ENCODE assay signal across 12 mouse cellular contexts in the genomic region with DNA sequence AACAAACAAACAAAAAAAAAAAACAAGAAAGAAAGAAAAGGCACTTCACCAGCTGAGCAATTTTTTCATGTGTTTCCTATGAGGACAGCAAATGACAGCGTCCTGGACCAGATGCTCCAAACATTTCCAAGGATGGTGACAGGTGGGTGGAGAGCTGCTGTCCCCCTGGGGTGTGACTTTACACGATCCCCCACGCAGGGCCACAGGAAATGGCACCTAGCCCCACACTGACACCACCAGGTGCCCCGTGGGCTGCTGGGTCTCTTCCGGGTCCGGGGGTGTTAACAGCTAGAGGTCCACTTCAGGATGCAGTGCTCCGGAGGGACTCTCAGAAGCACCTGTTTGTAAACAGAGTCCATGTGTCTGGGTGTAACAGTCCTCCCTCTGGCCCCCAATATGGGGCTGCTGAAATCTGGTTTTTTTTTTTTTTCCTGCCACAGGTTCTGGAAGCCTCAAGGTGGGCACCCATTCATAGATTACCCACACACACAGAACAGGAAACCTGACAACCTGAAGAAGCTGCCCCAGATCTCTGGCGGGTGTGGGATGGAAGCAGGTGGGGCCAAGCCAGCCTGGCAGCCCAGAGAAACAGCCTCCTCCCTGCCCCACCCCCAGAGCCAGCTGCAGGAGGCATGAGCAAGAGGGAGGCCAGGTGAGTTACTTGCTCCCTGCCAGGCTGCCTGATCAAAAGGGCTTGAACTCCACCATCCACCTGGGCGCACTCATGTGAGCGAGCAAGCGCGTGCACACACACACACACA. TPM values are rescaled to one million over a fixed set of nuclear protein-coding genes. Genes with fewer than 3 reads are reported as not detected.
A peak's percentile ranks its signal among the peaks of the same experiment; 100 is the strongest.
DNase-seq lines count a peak whose midpoint lies in the region; ATAC-seq and TF ChIP-seq lines count a peak whose summit lies in the region.
"Had no signal": no experiment of that assay in that cellular context is flagged by ENCODE, and none has a peak within 500 bp of the region (broad histone marks: within the 10 kb centered on the region; RNA-seq: fewer than 3 reads in every experiment).

No protein-coding gene starts in this region.

- WGBS in intestine, embryonic 16.5 days = 42% methylated on average over 12 of the region's 12 CpGs
- 45% methylated on average over 12 of the region's 12 CpGs for WGBS in intestine, embryonic 15.5 days
- 33% methylated on average over 12 of the region's 12 CpGs for WGBS in lung, postnatal 0 days
- 57% methylated on average over 8 of the region's 12 CpGs for WGBS in forebrain, embryonic 10.5 days

- peak; percentile 72 for DNase-seq in right cerebral cortex, postnatal 25 days
- no peak for DNase-seq in right cerebral cortex, postnatal 14 days
- no peak for DNase-seq in lung, postnatal 0 days (ENCODE audit: low spot score)
- peak; percentile 85 for DNase-seq in thymus, postnatal 4 days
- no peak for DNase-seq in forebrain, embryonic 10.5 days (ENCODE audit: extremely low spot score, low spot score)
- DNase-seq in adrenal gland, postnatal 10 days = no peak
- DNase-seq: adrenal gland, adult 2 months; retina, postnatal 1 day had no signal

- no peaks in the 10 kb centered on the region for H3K9me3 ChIP-seq in intestine, embryonic 16.5 days (ENCODE audit: control insufficient read depth, low read length)
- H3K9me3 ChIP-seq in intestine, embryonic 15.5 days = no peaks in the 10 kb centered on the region
- no peaks in the 10 kb centered on the region for H3K9me3 ChIP-seq in lung, postnatal 0 days (ENCODE audit: low read length)
- H3K9me3 ChIP-seq in forebrain, embryonic 10.5 days = no peaks in the 10 kb centered on the region

- H3K4me3 ChIP-seq in intestine, embryonic 16.5 days (ENCODE audit: low read length) = no peak overlapping the region
- H3K4me3 ChIP-seq in intestine, embryonic 15.5 days (replicated peaks) = no peak overlapping the region
- H3K4me3 ChIP-seq in lung, postnatal 0 days (ENCODE audit: low read depth, low read length) = peak overlapping the region; percentile 64; the same call in 1 of the 2 replicates
- no peak overlapping the region for H3K4me3 ChIP-seq in forebrain, embryonic 10.5 days

- peaks cover 38% of the 10 kb centered on the region for H3K4me1 ChIP-seq in intestine, embryonic 16.5 days (ENCODE audit: control insufficient read depth, insufficient read depth, low read length)
- peaks cover 55% of the 10 kb centered on the region for H3K4me1 ChIP-seq in intestine, embryonic 15.5 days (replicated peaks)
- H3K4me1 ChIP-seq in lung, postnatal 0 days (ENCODE audit: insufficient read depth, low read depth, low read length) = peaks cover 23% of the 10 kb centered on the region
- H3K4me1 ChIP-seq in forebrain, embryonic 10.5 days = peaks cover 62% of the 10 kb centered on the region

- peak overlapping the region; percentile 54; the same call in 1 of the 2 replicates for H3K27ac ChIP-seq in intestine, embryonic 16.5 days (ENCODE audit: low read length)
- H3K27ac ChIP-seq in intestine, embryonic 15.5 days = no peak overlapping the region
- H3K27ac ChIP-seq in lung, postnatal 0 days (ENCODE audit: low read length) = no peak overlapping the region
- H3K27ac ChIP-seq in forebrain, embryonic 10.5 days = no peak overlapping the region

- TF ChIP-seq EP300 in lung, postnatal 0 days (IDR thresholded peaks at IDR 0.05) = no peak

- no peaks in the 10 kb centered on the region for H3K36me3 ChIP-seq in intestine, embryonic 16.5 days (ENCODE audit: control insufficient read depth, insufficient read depth, low read length)
- H3K36me3 ChIP-seq in intestine, embryonic 15.5 days = no peaks in the 10 kb centered on the region
- no peaks in the 10 kb centered on the region for H3K36me3 ChIP-seq in lung, postnatal 0 days (ENCODE audit: insufficient read depth, low read length)
- H3K36me3 ChIP-seq in forebrain, embryonic 10.5 days (replicated peaks) = no peaks in the 10 kb centered on the region

- H3K4me2 ChIP-seq in intestine, embryonic 16.5 days (ENCODE audit: low read depth, low read length) = no peak overlapping the region
- no peak overlapping the region for H3K4me2 ChIP-seq in intestine, embryonic 15.5 days (replicated peaks)
- H3K4me2 ChIP-seq in lung, postnatal 0 days (replicated peaks; ENCODE audit: low read depth, low read length) = peak overlapping the region; percentile 95
- H3K4me2 ChIP-seq: heart, embryonic 11.5 days had no signal

- H3K27me3 ChIP-seq in intestine, embryonic 16.5 days (replicated peaks; ENCODE audit: control insufficient read depth, insufficient read depth, low read length) = peaks cover 16% of the 10 kb centered on the region
- H3K27me3 ChIP-seq in intestine, embryonic 15.5 days (replicated peaks) = peaks cover 33% of the 10 kb centered on the region
- peaks cover 7% of the 10 kb centered on the region; the same call in 1 of the 2 replicates for H3K27me3 ChIP-seq in lung, postnatal 0 days (replicated peaks; ENCODE audit: insufficient read depth, low read length)
- H3K27me3 ChIP-seq in forebrain, embryonic 10.5 days (ENCODE audit: poor library complexity, severe bottlenecking) = peaks cover 61% of the 10 kb centered on the region

- no peak overlapping the region for H3K9ac ChIP-seq in intestine, embryonic 16.5 days (ENCODE audit: low read depth, low read length)
- no peak overlapping the region for H3K9ac ChIP-seq in intestine, embryonic 15.5 days
- H3K9ac ChIP-seq in lung, postnatal 0 days (replicated peaks; ENCODE audit: low read depth) = no peak overlapping the region

- ATAC-seq in intestine, embryonic 16.5 days = no peak
- ATAC-seq in intestine, embryonic 15.5 days = no peak
- ATAC-seq in lung, postnatal 0 days = no peak
- ATAC-seq: midbrain, embryonic 16.5 days had no signal

- no peak for TF ChIP-seq CTCF in lung, postnatal 0 days (IDR thresholded peaks at IDR 0.05)

RNA-seq across cellular contexts. Expression of a gene that starts 5.2 kb away (rescaled TPM):
- 7.0 and 8.3 TPM in 2 replicates for polyA plus RNA-seq in intestine, embryonic 16.5 days (2015; fragmentation: Nextera tagmentation; extraction: Ambion mirVana)
- polyA plus RNA-seq in intestine, embryonic 15.5 days (2015; fragmentation: Nextera tagmentation; extraction: Ambion mirVana) = 7.2 and 8.3 TPM in 2 replicates
- 10.5 and 14.2 TPM in 2 replicates for polyA plus RNA-seq in lung, postnatal 0 days (2015; fragmentation: Nextera tagmentation; extraction: Ambion mirVana)
- 1.8 TPM in 2 replicates for polyA plus RNA-seq in forebrain, embryonic 10.5 days (2016; fragmentation: Nextera tagmentation; extraction: Ambion mirVana)
- 10 to 100 TPM; 37.8 to 46.7 TPM for total RNA-seq in adrenal gland, postnatal 10 days (2021)

RNA-seq across cellular contexts. Expression of a gene that starts 38.7 kb away (rescaled TPM):
- polyA plus RNA-seq in intestine, embryonic 16.5 days (2015; fragmentation: Nextera tagmentation; extraction: Ambion mirVana) = 3.7 and 4.8 TPM in 2 replicates
- polyA plus RNA-seq in intestine, embryonic 15.5 days (2015; fragmentation: Nextera tagmentation; extraction: Ambion mirVana) = 3.9 and 4.6 TPM in 2 replicates
- polyA plus RNA-seq in lung, postnatal 0 days (2015; fragmentation: Nextera tagmentation; extraction: Ambion mirVana) = 4.1 and 4.5 TPM in 2 replicates
- 2.8 and 3.9 TPM in 2 replicates for polyA plus RNA-seq in forebrain, embryonic 10.5 days (2016; fragmentation: Nextera tagmentation; extraction: Ambion mirVana)
- total RNA-seq in adrenal gland, postnatal 10 days (2021) = 10 to 100 TPM in 1 of 2 experiments, 1 to 10 TPM in 1; 8.1 to 11.1 TPM

Comparison
In these comparisons a context has a peak if more than half of its experiments do, and no peak if none do; other contexts are left out.
1. DNase-seq: peak in right cerebral cortex, postnatal 25 days (single experiment) and thymus, postnatal 4 days (single experiment); none in right cerebral cortex, postnatal 14 days (single experiment), lung, postnatal 0 days (single experiment), forebrain, embryonic 10.5 days (single experiment) and adrenal gland, postnatal 10 days (single experiment).